Mouse (Mus musculus): Measurements from ENCODE around the gene I830077J02Rik.

The I830077J02Rik gene

DNA sequence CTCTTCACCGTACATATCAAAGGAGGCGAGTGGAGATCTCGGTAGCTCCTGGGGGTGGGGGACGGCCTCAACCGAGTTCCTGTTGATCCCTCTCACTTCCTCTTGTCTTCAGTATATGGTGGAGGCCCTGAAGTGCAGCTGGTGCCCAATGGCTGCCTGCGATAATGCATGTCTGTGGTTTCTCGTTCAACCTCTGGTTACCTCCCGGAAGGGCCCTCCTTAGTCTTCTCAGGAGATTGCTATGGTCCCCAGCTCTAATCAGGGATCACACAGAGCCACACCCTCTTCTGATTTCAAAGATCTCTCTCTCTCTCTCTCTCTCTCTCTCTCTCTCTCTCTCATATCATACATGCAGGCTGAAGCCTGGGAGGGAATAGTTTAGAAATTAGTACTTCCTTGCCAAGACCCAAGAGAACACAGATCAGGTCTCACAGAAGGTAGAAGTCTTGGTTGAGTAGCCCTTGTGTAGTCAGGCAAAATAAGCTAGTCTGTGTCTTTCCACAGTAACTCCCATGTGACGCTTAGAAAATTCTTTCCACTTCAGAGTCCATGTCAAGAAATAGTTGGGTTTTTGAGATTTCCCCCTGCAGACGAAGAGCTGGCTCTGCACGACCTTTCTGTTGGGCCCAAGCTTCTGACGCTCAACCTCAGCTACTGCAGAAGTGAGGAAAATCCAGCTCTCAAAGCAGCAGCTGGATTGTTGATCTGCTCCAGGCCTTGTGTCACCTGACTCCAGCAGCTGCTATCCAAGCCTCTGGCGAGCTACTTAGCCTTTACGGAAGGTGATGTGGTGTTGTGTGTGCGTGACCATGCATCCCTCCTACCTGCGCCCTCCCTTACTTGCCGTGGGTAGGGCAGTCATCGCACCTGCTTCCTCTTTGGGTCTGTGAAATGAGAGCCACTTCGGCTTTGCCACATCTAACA, 39.6 kb downstream of the I830077J02Rik start:
- no peak for DNase-seq

- peak; percentile 57 for DNase-seq
These were observed 40.5 kb downstream of the I830077J02Rik start for GRCm38 (mm10) chr3:105891760-105892571.

GRCm38 (mm10) chr3:105891141-105891540, 41.3 kb downstream of the I830077J02Rik start:
- no peak for DNase-seq

GRCm38 (mm10) chr3:105890220-105890619, 42.2 kb downstream of the I830077J02Rik start:
- peak; percentile 51 for DNase-seq

- DNase-seq = no peak
These were observed 43.5 kb downstream of the I830077J02Rik start for GRCm38 (mm10) chr3:105888961-105889360.

GRCm38 (mm10) chr3:105883111-105883510, 49.4 kb downstream of the I830077J02Rik start:
- DNase-seq = no peak

- DNase-seq = no peak
These were observed 50.4 kb downstream of the I830077J02Rik start for GRCm38 (mm10) chr3:105882105-105882504.

- no peak for DNase-seq
These were observed 52.0 kb downstream of the I830077J02Rik start for GRCm38 (mm10) chr3:105880419-105880818.

GRCm38 (mm10) chr3:105878751-105879150, 53.7 kb downstream of the I830077J02Rik start:
- no peak for DNase-seq

- DNase-seq = no peak
These were observed 54.5 kb downstream of the I830077J02Rik start for GRCm38 (mm10) chr3:105877919-105878318.

- DNase-seq = no peak
These were observed 55.1 kb downstream of the I830077J02Rik start for GRCm38 (mm10) chr3:105877252-105877803.

DNA sequence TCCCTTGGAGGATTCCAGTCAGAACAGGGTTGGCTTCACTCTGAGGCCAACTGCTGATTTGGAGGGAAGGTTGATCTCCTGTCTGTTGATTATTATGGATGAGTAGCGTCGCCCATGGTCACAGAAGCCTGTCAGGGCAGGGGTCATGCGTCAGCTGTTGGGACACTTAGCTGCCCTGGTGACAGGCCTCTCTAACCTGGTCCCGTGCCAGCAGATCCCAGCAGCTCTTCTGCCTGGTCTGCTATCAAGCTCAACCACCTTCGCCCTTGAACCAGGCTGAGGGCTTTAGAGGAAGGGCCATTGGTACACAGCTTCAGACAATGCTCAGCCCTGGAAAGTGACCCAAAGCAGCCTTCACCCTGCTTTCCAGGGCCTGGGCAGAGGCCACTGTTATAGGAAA, 56.4 kb downstream of the I830077J02Rik start:
- DNase-seq = peak; percentile 24
